Mouse (Mus musculus) midbrain, embryonic 12.5 days (tissue): ENCODE results near the gene Pdik1l. TPM values are rescaled to one million over a fixed set of nuclear protein-coding genes. Genes with fewer than 3 reads are reported as not detected.

Experiments used
- ATAC-seq: fragments of 200-750 bp; cut with Nextera tagmentation; 2 replicates; pipeline ENCODE4 v1.8.0; 2017; ENCODE audit warnings: low read depth, moderate TSS enrichment, moderate library complexity; ENCODE audit not compliant: low FRiP score
- H3K27ac ChIP-seq: fragments of 300-500 bp; sonication (generic); replicated peaks from 2 replicates; pipeline ENCODE4 v1.5.1; 2016; ENCODE audit warnings: mild to moderate bottlenecking
- H3K27me3 ChIP-seq: fragments of 300-500 bp; sonication (generic); 2 replicates; pipeline ENCODE4 v1.6.1; 2016; ENCODE audit warnings: mild to moderate bottlenecking
- H3K36me3 ChIP-seq: fragments of 300-500 bp; sonication (generic); 2 replicates; pipeline ENCODE4 v1.6.1; 2016
- H3K4me1 ChIP-seq: fragments of 300-500 bp; sonication (generic); 2 replicates; pipeline ENCODE4 v1.6.1; 2016
- H3K4me2 ChIP-seq: fragments of 300-500 bp; sonication (generic); replicated peaks from 2 replicates; pipeline ENCODE4 v1.6.1; 2016; ENCODE audit warnings: mild to moderate bottlenecking, moderate library complexity
- H3K4me3 ChIP-seq: fragments of 300-500 bp; sonication (generic); 2 replicates; pipeline ENCODE4 v1.5.1; 2016; ENCODE audit warnings: mild to moderate bottlenecking
- H3K9ac ChIP-seq: fragments of 300-500 bp; sonication (generic); replicated peaks from 2 replicates; pipeline ENCODE4 v1.6.1; 2016; ENCODE audit warnings: mild to moderate bottlenecking, moderate library complexity
- H3K9me3 ChIP-seq: fragments of 300-500 bp; sonication (generic); 2 replicates; pipeline ENCODE4 v1.6.1; 2016; ENCODE audit warnings: mild to moderate bottlenecking
- WGBS: fragments of 180-500 bp; shearing (Covaris S2); methylation state at CpG from one replicate; pipeline ENCODE4 v1.1.7; 2016; 5-methylcytosine and 5-hydroxymethylcytosine counted together
- polyA plus RNA-seq: library from polyadenylated mRNA; unstranded; fragments of >200 nt; fragmentation: Nextera tagmentation; extraction: Ambion mirVana; gene quantifications from 2 replicates; pipeline ENCODE4 v1.2.1, GENCODE M21; 2016

Pdik1l gene
- polyA plus RNA-seq, 1 experiment from 2014 or later: 32.6 TPM

DNA sequence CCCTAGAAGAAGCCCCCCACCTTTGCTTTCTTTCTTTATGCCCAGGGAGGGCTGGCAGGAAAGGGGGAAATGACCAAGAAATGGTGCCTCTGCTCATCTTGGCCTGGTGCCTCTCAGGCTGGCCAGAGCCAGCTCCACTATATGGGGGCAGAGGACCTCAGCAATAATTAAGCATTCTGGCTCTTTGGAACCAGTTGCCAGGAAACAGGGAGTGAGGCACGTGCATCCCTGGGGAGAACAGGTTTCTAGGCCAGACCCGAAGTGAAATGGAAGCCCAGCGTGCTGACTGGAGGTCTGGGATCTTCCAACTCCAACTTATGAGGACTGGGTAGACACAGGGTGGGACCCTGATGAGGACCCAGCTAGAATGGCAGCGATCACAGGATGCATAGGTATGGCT, 41.4 kb downstream of the Pdik1l start:
- peak overlapping the region; percentile 70; the same call in 1 of the 2 replicates for H3K4me2 ChIP-seq
- WGBS: 17% methylated on average over 4 of the region's 4 CpGs
- H3K9ac ChIP-seq: no peak overlapping the region
- H3K4me3 ChIP-seq: no peak overlapping the region
- H3K27me3 ChIP-seq: peaks cover 52% of the 10 kb centered on the region
- 0 out of 2 replicates have a peak, but pooled peaks cover 5% of the 10 kb centered on the region for H3K36me3 ChIP-seq
- ATAC-seq: no peak
- peaks cover 41% of the 10 kb centered on the region for H3K4me1 ChIP-seq
- no peaks in the 10 kb centered on the region for H3K9me3 ChIP-seq
- no peak overlapping the region for H3K27ac ChIP-seq

DNA sequence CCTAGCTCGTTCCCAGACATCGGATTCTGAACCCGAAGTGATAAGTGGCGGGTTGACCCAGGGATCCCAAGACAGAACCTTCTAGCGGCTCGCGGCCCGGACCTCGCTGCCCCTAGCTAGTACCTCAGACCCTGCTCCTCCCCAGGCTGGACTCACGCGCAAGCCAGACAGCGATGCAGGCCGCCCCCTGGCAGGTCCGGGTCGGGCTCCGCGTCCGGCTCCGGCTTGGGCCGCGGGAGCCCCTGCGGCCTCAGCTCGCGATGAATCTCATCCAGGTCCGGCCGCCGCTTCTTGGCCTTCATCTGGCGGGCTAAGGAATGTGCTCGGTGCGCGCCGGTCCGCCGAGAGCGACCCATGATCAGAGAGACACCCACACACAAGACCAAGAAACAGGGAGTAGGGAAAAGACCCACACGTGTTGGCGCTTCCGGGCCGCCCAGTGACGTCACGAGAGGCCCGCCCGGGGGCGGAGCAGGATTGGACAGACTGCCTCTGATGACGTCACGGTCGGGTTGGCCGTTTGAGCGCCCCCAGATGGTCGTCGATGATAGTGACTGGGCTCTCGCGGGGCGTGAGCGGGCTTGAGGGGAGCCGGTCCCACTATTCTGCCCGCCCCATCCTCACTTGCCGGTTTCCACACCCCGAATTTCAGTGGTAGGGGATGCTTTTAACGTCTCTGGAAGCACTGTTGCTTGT, 42.4 kb downstream of the Pdik1l start, which contains the start of gene Zfp593:
TSS of gene Zfp593 (minus strand) at position 445 of the 696 bp plus-strand sequence.
- peaks cover 43% of the 10 kb centered on the region for H3K27me3 ChIP-seq
- peak; percentile 82 for ATAC-seq
- H3K4me1 ChIP-seq: peaks cover 31% of the 10 kb centered on the region
- no peak within 1 kb of the TSS for H3K27ac ChIP-seq
- peak within 1 kb of the TSS; percentile 66 for H3K4me3 ChIP-seq
- no peaks in the 10 kb centered on the region for H3K9me3 ChIP-seq
- H3K9ac ChIP-seq: peak within 1 kb of the TSS; percentile 68
- WGBS: under 1% methylated on average over 60 of the region's 60 CpGs
- H3K4me2 ChIP-seq: peak within 1 kb of the TSS; percentile 70
- H3K36me3 ChIP-seq: 0 out of 2 replicates have a peak, but pooled peaks cover 5% of the 10 kb centered on the region

DNA sequence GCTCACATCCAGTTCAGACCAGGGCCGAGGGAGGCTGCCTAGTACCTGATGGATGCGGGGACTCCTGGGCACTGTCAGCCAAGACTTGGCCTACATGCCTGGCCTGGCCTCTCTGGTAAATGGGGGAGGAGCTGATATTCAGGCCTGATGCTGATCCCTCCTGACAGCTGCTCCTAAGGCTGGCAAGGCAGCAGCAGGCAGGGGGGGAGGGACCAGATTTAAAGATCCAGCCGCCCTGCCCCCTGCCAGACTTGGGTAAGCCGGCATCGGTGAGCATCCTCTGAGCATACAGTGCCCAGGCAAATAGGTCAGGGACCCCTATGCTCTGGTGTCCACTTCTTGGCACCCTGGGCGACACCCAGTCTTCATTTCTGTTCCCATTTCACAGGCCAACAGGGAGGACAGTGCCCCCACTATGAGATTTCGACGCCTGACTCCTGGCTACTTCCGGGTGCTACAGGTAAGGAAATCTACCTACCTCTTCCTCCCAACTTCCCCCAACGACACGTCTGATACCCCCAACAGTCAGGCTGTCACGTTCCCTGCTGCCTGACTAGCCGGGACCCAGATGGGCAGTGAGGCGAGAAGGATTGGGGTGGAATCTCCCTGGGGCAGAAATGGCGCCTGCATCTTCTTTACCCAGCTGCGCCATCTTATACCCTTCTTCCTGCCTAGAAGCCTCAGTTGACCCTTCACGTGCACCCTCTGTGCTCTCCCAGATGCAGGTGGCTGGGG, 44.0 kb downstream of the Pdik1l start, which contains the start of gene E130218I03Rik:
TSS of gene E130218I03Rik (plus strand) at position 147 of the 735 bp plus-strand sequence.
- 90% methylated on average over 17 of the region's 17 CpGs for WGBS
- H3K4me3 ChIP-seq: peak within 1 kb of the TSS; percentile 66; the same call in 1 of the 2 replicates
- H3K27me3 ChIP-seq: peaks cover 31% of the 10 kb centered on the region
- 0 out of 2 replicates have a peak, but pooled peaks cover 5% of the 10 kb centered on the region for H3K36me3 ChIP-seq
- H3K9ac ChIP-seq: peak within 1 kb of the TSS; percentile 68
- no peaks in the 10 kb centered on the region for H3K9me3 ChIP-seq
- no peak within 1 kb of the TSS for H3K27ac ChIP-seq
- peak within 1 kb of the TSS; percentile 70 for H3K4me2 ChIP-seq
- ATAC-seq: no peak
- H3K4me1 ChIP-seq: peaks cover 22% of the 10 kb centered on the region

DNA sequence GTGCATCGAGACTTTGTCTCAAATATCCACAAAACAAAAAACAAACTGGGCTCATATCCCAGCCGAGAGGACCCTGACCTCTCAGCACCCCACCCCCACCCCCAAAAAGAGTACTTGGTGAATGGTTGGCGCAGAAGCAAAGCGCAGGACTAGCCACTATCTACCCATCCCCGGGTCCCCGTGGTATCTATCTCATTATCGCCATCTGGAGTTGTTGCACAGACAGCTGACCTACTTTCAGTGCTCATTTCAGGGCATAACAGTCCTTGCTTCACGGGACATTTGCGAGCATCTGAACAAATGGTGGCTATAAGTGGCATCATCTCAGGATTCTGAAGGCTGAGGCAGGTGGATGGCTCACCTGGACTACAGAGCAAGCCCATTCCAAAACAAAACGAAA, 49.0 kb downstream of the Pdik1l start:
- H3K27me3 ChIP-seq: peaks cover 28% of the 10 kb centered on the region
- peaks cover 8% of the 10 kb centered on the region; the same call in 1 of the 2 replicates for H3K4me1 ChIP-seq
- no peak overlapping the region for H3K4me3 ChIP-seq
- H3K27ac ChIP-seq: no peak overlapping the region
- ATAC-seq: no peak
- no peaks in the 10 kb centered on the region for H3K9me3 ChIP-seq
- 17% methylated on average over 10 of the region's 10 CpGs for WGBS
- 0 out of 2 replicates have a peak, but pooled peaks cover 5% of the 10 kb centered on the region for H3K36me3 ChIP-seq
- H3K9ac ChIP-seq: no peak overlapping the region
- no peak overlapping the region for H3K4me2 ChIP-seq

DNA sequence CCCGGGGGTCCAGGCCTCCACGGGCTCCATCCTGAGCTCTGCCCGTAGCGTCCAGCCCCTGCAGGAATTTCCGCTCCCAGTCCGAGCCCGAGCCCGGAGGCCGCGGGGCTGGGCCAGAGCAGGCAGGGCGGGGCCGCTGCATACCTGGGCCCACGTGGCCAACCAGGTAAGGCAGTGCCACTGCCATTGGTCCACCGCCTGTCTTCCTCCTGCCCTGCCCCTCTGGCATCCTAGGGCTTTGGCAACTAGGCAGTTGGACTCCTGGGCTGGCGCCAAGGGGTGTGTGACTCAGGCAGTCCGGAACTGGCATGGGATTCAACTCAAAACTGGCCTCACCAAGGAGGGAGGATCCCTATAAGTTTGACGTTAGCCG, 49.4 kb downstream of the Pdik1l start, which contains the start of gene Cnksr1:
TSS of gene Cnksr1 (minus strand) at position 121 of the 373 bp plus-strand sequence.
- Histone ChIP-seq H3K9me3 (no peaks in the 10 kb centered on the region), H3K27me3 (peaks cover 28% of the 10 kb centered on the region), H3K4me3 (no peak within 1 kb of the TSS), H3K27ac (no peak within 1 kb of the TSS), H3K4me2 (no peak within 1 kb of the TSS; the same call in 1 of the 2 replicates), H3K36me3 (0 out of 2 replicates have a peak, but pooled peaks cover 2% of the 10 kb centered on the region), H3K4me1 (peaks cover 8% of the 10 kb centered on the region; the same call in 1 of the 2 replicates), H3K9ac (no peak within 1 kb of the TSS)
- WGBS: 2% methylated on average over 18 of the region's 18 CpGs
- no peak for ATAC-seq

DNA sequence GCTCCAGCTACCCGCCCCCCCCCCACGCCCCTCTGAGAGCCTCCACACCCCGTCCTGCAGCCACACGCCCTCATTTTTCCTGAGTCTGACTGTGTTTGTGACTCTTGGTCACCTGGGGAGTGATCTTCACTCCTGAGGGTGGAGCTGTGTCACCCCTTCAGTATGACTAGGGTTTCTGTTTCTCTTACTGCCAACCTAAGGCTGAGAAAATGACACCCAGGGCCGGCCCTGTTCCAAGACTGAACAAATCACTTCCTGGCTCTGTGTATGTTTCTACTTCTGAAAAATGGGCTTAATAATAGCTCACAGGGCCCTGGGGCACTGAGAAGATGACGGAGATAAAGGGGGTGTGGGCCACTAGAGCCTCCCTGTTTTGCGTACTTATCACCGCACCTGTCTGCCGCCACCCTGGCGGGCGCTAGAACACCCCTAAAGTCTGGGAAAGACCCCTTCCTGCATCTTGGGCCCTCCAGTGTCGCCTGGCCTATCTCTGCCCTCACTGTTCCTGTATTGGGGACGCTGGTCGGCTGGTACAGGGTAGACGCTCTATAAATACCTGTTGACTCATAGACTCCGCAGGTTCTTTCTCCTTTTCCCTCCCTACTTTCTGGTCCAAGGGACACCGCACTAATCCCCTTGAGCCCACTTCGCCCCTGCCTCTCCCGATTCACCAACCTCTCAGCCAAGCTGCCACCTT, 50.0 kb downstream of the Pdik1l start:
- H3K4me3 ChIP-seq: no peak overlapping the region
- ATAC-seq: no peak
- no peak overlapping the region for H3K27ac ChIP-seq
- H3K4me1 ChIP-seq: peaks cover 8% of the 10 kb centered on the region; the same call in 1 of the 2 replicates
- H3K27me3 ChIP-seq: peaks cover 28% of the 10 kb centered on the region
- no peak overlapping the region for H3K9ac ChIP-seq
- H3K4me2 ChIP-seq: no peak overlapping the region; the same call in 1 of the 2 replicates
- no peaks in the 10 kb centered on the region for H3K9me3 ChIP-seq
- H3K36me3 ChIP-seq: no peaks in the 10 kb centered on the region
- 27% methylated on average over 19 of the region's 19 CpGs for WGBS

DNA sequence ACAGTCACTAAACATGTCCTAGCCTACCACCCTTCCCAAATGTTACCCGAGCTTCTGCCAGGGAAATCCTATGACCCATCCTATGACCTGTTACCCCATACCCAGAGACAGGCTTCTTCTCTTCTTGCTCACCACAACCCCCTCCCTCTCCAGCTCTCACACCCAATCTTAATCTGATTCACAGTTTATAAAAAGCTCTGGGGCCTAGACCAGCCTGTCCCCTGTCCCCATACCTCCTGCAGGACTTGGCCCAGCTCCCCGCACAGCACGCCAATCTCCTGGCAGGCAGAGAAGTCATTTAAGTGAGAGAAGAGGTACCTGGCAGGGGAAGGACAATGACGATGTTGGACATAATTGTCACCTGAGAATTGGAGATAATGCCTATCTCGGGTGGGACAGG, 52.8 kb downstream of the Pdik1l start:
- Histone ChIP-seq H3K4me3 (no peak overlapping the region), H3K9me3 (no peaks in the 10 kb centered on the region), H3K36me3 (no peaks in the 10 kb centered on the region), H3K9ac (no peak overlapping the region), H3K27me3 (peaks cover 28% of the 10 kb centered on the region), H3K27ac (no peak overlapping the region), H3K4me1 (peaks cover 8% of the 10 kb centered on the region; the same call in 1 of the 2 replicates), H3K4me2 (no peak overlapping the region)
- 79% methylated on average over 5 of the region's 5 CpGs for WGBS
- ATAC-seq: no peak

DNA sequence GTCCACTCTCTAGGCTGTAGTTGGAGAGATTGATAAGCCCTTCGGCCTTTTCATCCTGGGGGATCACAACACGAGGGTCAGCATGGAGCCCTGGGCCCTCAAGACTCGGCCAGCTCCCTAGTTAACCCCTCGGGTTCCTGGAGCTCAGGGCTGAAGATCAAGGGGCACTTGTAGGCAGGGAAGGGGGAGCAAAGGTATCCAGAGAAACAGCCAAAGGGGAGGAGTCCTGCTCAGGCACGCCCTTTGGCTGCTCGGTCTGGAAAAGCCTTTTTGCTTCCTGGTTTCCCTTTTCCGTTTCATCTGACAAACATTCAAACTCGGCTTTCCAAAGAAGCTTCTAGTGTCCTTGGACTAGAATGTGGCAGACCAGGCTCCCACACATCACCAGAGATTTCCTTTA, 57.3 kb downstream of the Pdik1l start:
- Histone ChIP-seq H3K4me3 (no peak overlapping the region), H3K27me3 (0 out of 2 replicates have a peak, but pooled peaks cover 3% of the 10 kb centered on the region), H3K27ac (no peak overlapping the region), H3K9me3 (no peaks in the 10 kb centered on the region), H3K9ac (no peak overlapping the region), H3K36me3 (no peaks in the 10 kb centered on the region), H3K4me1 (no peaks in the 10 kb centered on the region), H3K4me2 (no peak overlapping the region)
- 36% methylated on average over 8 of the region's 8 CpGs for WGBS
- no peak for ATAC-seq

DNA sequence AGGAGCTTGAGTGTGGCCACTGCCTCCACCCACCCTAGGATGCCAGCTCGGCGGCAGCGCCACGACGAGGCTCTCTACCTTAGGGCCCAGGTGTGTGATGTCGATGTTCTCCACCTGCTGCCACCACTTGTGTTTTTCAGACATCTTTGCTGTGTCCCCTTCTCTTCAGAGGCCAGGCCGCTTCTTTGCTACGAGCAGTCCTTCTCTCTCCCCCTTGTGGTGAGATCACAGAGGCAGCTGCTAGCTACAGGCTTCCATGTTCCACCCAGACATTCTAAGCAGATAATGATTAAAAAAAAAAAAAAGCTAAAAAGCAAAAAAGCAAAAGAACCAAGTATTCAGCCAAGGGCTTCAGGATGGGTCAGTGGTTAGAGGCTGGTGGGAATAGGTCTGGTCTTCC, 60.5 kb downstream of the Pdik1l start, which contains the start of gene Catsper4:
TSS of gene Catsper4 (minus strand) at position 190 of the 400 bp plus-strand sequence.
- no peaks in the 10 kb centered on the region for H3K36me3 ChIP-seq
- H3K27ac ChIP-seq: no peak within 1 kb of the TSS
- H3K4me1 ChIP-seq: no peaks in the 10 kb centered on the region
- no peak within 1 kb of the TSS for H3K4me3 ChIP-seq
- no peaks in the 10 kb centered on the region for H3K9me3 ChIP-seq
- H3K9ac ChIP-seq: no peak within 1 kb of the TSS
- no peak within 1 kb of the TSS for H3K4me2 ChIP-seq
- peaks cover 10% of the 10 kb centered on the region; the same call in 1 of the 2 replicates for H3K27me3 ChIP-seq
- WGBS: 73% methylated on average over 8 of the region's 8 CpGs
- no peak for ATAC-seq
